Mouse (Mus musculus): ENCODE results near the gene Ugcg. TPM values are rescaled to one million over a fixed set of nuclear protein-coding genes. Genes with fewer than 3 reads are reported as not detected.
A peak's percentile ranks its signal among the peaks of the same experiment; 100 is the strongest.

Gene Ugcg
- polyA plus RNA-seq, 1 experiment from 2014 or later, result 11.9 TPM

DNA sequence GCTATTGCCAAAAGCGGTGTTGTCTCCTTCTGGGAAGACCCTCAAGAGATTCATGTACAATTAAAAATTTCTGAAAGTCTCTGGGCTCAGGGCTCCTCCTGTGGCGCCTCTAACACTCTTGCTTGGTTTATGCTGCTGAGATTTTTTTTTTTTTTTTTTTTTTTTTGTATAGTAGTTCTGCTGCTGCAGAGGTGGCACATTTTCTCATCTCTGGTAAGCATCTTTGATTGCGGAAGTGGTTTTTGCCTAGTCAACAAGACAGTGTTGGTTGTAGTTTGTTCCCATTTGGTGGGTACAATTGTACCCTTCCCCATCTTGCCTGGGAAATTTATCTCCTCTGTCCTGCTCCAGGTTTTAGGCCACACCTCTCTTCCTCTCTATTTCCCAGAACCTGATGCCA, 47.3 kb downstream of the Ugcg start:
- 92% methylated on average over 3 of the region's 3 CpGs for WGBS
- no peak for ATAC-seq (ENCODE audit: low FRiP score, low read depth)

DNA sequence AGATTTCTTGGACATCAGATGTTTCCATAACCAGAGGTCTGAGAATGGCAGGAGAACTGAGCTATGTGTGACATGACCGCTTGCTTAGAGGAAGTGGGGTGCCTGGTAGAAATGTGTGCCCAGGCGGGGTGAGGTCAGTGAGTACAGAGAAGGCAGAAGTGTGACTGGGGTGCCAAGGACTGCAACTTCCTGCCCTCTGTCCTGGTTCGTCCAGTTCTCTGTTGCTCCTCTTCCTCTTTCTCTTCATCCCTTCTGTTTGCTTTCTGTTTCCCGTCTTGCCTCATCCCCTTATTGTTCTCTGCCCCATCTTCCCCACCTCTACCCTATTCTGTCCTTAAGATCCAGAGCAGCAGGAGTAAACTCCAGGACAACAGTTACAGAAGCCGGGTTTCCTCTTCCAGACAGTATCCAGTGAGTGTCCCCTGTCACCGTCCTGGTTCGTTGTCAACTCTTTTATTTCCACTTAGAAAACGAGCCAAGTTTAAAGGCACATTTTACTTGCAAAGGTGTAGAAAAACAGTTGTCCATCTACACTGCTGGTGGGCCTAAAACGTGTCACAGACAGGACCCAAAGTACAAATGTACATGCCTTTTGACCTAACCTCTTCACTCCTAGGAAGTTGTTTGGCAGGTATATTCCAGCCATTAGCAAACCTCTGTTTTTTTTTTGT, 49.7 kb downstream of the Ugcg start:
- no peak for ATAC-seq (ENCODE audit: low FRiP score, low read depth)
- H3K4me3 ChIP-seq, result no peak overlapping the region

More for the DNA sequence above, 47.3 kb downstream of the Ugcg start:
- Histone ChIP-seq H3K4me3 (no peak overlapping the region), H3K9ac (no peak overlapping the region), H3K9me3 (no peaks in the 10 kb centered on the region), H3K27ac (no peak overlapping the region), H3K36me3 (no peaks in the 10 kb centered on the region), H3K27me3 (no peaks in the 10 kb centered on the region), H3K4me2 (replicated peaks) (no peak overlapping the region), H3K4me1 (0 out of 2 replicates have a peak, but pooled peaks cover 4% of the 10 kb centered on the region)

DNA sequence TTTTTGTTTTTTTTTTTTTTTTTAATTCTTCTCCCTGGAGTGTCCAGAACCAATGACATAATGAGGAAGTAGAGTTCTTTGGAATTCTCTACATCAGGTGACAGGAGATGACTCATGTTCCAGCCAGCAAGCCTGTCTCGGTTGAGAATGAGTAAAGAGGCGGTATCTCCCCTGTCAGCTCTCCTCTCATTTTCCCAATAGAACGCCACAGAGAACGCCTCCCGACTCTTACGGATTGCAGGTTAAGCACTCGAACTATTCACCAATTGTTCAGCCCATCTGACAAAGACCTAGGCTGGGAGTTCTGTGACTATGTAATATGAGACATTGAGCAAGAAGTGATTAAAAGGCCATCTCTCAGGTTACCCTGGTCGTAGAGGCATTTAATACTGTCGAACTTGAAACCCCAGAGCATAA, 50.3 kb downstream of the Ugcg start:
- 0 out of 2 replicates have a peak, but pooled peaks cover 4% of the 10 kb centered on the region for H3K4me1 ChIP-seq
- no peak overlapping the region for H3K9ac ChIP-seq
- H3K4me2 ChIP-seq (replicated peaks), result 0 out of 2 replicates have a peak overlapping the region, but pooled peaks have one; percentile 9
- no peaks in the 10 kb centered on the region for H3K9me3 ChIP-seq
- no peaks in the 10 kb centered on the region for H3K36me3 ChIP-seq
- no peak overlapping the region for H3K4me3 ChIP-seq
- H3K27me3 ChIP-seq, result no peaks in the 10 kb centered on the region
- 33% methylated on average over 9 of the region's 9 CpGs for WGBS
- ATAC-seq (ENCODE audit: low FRiP score, low read depth), result no peak
- H3K27ac ChIP-seq, result no peak overlapping the region

More for the DNA sequence above, 49.7 kb downstream of the Ugcg start:
- Histone ChIP-seq H3K9ac (no peak overlapping the region), H3K27ac (no peak overlapping the region), H3K27me3 (no peaks in the 10 kb centered on the region), H3K4me2 (replicated peaks) (no peak overlapping the region), H3K4me1 (0 out of 2 replicates have a peak, but pooled peaks cover 4% of the 10 kb centered on the region), H3K9me3 (no peaks in the 10 kb centered on the region), H3K36me3 (no peaks in the 10 kb centered on the region)
- WGBS, result 74% methylated on average over 9 of the region's 9 CpGs

DNA sequence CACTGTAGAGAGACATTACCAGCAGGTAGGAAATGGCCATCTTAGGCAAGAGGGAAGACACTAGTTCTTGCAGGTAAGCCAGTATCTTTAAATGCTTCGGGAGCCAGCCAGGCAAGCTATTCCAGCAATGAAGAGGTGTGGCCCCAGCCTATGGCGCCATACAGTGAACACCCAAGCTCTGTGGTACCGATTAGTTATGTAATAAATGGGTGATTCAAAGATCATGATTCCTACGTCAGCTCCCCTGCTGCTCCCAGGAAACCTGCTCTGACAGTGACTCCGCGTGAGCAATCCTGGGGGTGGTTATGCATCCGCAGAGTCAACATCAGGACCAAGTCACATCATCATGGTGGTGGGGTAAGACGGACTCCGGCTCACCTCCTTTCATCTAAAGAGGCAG, 51.1 kb downstream of the Ugcg start:
- H3K4me2 ChIP-seq (replicated peaks), result no peak overlapping the region

DNA sequence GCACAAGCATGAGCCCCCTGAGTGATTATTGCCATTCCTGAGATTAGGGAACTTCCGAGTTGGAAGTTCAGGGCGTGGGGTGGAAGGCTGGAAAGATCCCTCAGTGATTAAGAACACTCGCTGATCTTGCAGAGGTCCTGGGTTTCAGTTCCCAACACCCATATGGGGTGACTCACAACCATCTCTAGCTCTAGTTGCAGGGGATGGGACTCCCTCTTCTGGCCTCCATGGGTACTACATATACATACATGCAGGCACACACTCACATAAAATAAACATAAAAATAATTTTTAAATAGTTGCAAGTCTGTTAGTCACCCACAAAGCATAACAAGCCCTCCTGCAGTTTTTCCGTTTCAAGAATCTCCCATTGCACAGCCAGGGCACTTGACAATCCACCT, 52.0 kb downstream of the Ugcg start:
- Histone ChIP-seq H3K27ac (no peak overlapping the region), H3K9me3 (no peaks in the 10 kb centered on the region), H3K4me1 (0 out of 2 replicates have a peak, but pooled peaks cover 4% of the 10 kb centered on the region), H3K36me3 (no peaks in the 10 kb centered on the region), H3K9ac (no peak overlapping the region), H3K4me2 (replicated peaks) (no peak overlapping the region), H3K27me3 (no peaks in the 10 kb centered on the region), H3K4me3 (no peak overlapping the region)
- ATAC-seq (ENCODE audit: low FRiP score, low read depth), result no peak
- WGBS, result 88% methylated on average over 4 of the region's 4 CpGs

More for the DNA sequence above, 51.1 kb downstream of the Ugcg start:
- 0 out of 2 replicates have a peak, but pooled peaks cover 4% of the 10 kb centered on the region for H3K4me1 ChIP-seq
- H3K9me3 ChIP-seq, result no peaks in the 10 kb centered on the region
- no peak overlapping the region for H3K4me3 ChIP-seq
- no peak overlapping the region for H3K27ac ChIP-seq
- 95% methylated on average over 9 of the region's 9 CpGs for WGBS
- no peaks in the 10 kb centered on the region for H3K36me3 ChIP-seq
- no peak overlapping the region for H3K9ac ChIP-seq
- no peaks in the 10 kb centered on the region for H3K27me3 ChIP-seq
- ATAC-seq (ENCODE audit: low FRiP score, low read depth), result no peak

DNA sequence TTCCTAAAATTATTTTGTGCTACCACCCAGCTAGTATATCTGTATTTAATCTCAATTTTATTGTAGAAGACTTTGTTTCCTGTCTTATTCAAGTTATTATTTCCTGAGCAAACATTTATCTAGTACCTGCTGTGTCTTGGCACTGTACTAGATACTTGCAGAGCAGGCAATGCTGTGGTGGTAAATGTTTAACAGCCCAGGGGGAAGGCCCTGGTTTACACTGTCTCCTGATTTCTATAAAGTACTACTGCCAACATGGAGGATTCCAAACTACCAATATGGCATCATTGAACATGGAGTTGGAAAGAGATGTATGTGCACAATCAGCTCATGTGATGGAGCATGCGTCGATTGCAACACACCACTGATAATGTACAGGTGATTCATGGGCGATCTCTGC, 53.2 kb downstream of the Ugcg start:
- Histone ChIP-seq H3K27ac (no peak overlapping the region), H3K36me3 (no peaks in the 10 kb centered on the region), H3K4me3 (no peak overlapping the region), H3K4me1 (0 out of 2 replicates have a peak, but pooled peaks cover 4% of the 10 kb centered on the region), H3K9ac (no peak overlapping the region), H3K9me3 (no peaks in the 10 kb centered on the region), H3K27me3 (no peaks in the 10 kb centered on the region), H3K4me2 (replicated peaks) (no peak overlapping the region)
- 97% methylated on average over 3 of the region's 3 CpGs for WGBS
- no peak for ATAC-seq (ENCODE audit: low FRiP score, low read depth)

DNA sequence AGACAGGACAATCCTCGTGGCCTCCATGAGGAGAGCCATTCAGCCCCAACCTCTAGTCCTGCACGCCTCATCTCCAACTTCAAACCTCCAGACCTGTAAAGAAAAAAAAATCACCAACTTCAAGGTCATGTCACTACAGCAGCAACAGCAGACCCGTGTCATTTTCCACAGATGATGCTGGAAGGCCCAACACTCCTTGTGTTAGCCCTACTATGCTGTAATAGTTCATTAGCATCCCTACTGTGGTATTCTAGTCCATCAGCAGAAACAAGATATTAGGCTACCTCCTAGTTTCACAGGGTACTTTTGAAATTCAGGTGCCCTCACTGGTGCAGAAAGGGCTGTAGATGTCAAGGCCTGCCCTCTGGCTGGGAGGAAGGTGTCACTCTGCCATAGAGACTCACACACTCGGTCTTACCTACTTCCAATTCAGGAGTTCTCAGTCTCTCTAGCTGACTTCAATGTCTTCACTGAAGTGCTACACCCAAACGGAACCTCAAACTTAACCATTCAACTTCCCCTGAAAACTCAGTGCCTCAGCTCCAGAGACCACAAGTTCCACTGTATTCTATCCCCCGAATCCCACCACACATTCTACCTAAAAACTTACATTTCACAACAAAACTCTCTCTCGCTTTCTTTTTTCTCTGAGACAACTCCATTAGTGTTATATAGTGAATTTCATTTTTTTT, 54.9 kb downstream of the Ugcg start:
- 81% methylated on average over 7 of the region's 7 CpGs for WGBS
- H3K4me2 ChIP-seq (replicated peaks), result no peak overlapping the region
- H3K27ac ChIP-seq, result no peak overlapping the region
- H3K27me3 ChIP-seq, result no peaks in the 10 kb centered on the region
- no peak for ATAC-seq (ENCODE audit: low FRiP score, low read depth)
- H3K9ac ChIP-seq, result no peak overlapping the region
- no peak overlapping the region for H3K4me3 ChIP-seq
- H3K4me1 ChIP-seq, result 0 out of 2 replicates have a peak, but pooled peaks cover 4% of the 10 kb centered on the region
- no peaks in the 10 kb centered on the region for H3K9me3 ChIP-seq
- H3K36me3 ChIP-seq, result no peaks in the 10 kb centered on the region

DNA sequence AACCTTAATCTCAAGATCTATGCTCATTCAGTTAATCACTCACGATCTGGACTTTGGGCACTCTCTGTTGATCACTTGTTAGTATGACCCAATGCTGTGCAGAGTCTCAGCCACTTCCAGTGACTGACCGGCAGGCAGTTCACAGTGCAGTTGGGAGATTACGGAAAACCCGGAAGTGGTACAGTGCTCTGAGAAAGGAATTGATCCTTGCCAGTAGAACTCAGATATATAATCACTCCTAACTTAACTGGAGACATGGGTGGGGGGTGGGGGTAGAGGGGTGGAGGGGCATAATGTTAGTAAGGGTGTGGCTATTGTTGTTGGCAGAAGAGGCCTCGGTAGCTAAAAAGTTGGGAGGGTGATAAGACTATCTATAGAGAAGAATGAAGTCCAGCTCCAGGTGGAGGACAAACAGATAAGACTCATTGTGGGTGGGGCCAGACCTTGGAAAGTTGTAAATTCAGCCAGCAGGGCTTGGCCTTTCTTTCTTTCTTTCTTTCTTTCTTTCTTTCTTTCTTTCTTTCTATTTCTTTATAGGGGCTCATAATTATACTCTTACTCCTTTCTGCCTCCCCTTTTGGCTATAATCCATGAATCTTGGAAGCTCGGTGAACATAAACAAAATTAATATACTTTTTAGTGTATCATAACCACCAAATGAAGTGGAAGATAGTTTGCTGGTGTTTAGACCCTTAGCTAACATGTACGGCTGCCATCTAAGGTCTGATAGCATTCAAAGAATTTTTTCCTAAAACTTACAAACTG, 55.9 kb downstream of the Ugcg start:
- WGBS, result 82% methylated on average over 7 of the region's 7 CpGs
- no peaks in the 10 kb centered on the region for H3K36me3 ChIP-seq

DNA sequence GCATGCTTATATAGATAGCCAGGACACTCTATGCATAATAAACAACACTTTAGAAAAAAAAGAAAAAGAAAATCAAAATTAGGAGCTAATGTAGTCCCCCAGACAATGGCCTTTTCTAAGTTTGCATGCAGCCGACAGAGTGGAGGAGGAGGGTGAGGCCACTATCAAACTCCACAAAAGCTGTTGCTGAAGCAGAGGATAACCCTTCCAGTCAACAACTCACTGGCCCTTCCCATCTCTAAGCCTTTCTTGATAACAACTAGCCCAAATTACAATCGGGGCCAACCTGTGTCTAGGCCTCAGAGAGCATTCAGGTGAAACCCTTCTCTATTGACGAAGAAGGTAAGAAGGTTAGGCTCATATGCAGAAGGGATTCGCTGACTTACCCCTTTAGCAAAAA, 56.7 kb downstream of the Ugcg start:
- Histone ChIP-seq H3K27me3 (no peaks in the 10 kb centered on the region), H3K9ac (no peak overlapping the region), H3K27ac (no peak overlapping the region), H3K4me2 (replicated peaks) (no peak overlapping the region), H3K4me1 (no peaks in the 10 kb centered on the region), H3K9me3 (no peaks in the 10 kb centered on the region), H3K4me3 (no peak overlapping the region), H3K36me3 (no peaks in the 10 kb centered on the region)
- 92% methylated on average over 4 of the region's 4 CpGs for WGBS
- no peak for ATAC-seq (ENCODE audit: low FRiP score, low read depth)

More for the DNA sequence above, 55.9 kb downstream of the Ugcg start:
- no peaks in the 10 kb centered on the region for H3K27me3 ChIP-seq
- H3K4me1 ChIP-seq, result no peaks in the 10 kb centered on the region
- H3K27ac ChIP-seq, result no peak overlapping the region
- ATAC-seq (ENCODE audit: low FRiP score, low read depth), result no peak
- no peak overlapping the region for H3K9ac ChIP-seq
- no peak overlapping the region for H3K4me2 ChIP-seq (replicated peaks)
- H3K4me3 ChIP-seq, result no peak overlapping the region
- H3K9me3 ChIP-seq, result no peaks in the 10 kb centered on the region

DNA sequence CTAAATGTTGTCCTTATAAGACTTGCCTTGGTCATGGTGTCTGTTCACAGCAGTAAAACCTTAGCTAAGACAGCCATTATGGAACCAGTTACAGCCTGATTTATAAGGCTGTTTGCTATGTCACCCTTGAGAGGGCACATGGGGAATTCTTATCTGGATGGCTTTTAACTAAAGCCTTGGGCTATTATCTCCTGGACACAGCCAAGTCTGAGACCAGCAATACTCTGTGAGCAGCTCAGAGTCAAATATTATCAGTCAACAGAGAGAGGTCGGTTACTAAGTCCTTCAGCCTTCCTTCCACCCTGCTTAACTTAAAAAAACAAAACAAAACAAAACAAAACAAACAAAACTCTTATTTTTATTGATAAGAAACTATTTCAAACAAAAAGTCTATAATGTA, 58.5 kb downstream of the Ugcg start:
- Histone ChIP-seq H3K4me3 (no peak overlapping the region), H3K9me3 (no peaks in the 10 kb centered on the region), H3K36me3 (no peaks in the 10 kb centered on the region), H3K4me1 (no peaks in the 10 kb centered on the region), H3K27me3 (no peaks in the 10 kb centered on the region), H3K27ac (no peak overlapping the region), H3K9ac (no peak overlapping the region), H3K4me2 (replicated peaks) (no peak overlapping the region)
- WGBS, result 76% methylated on average over 1 of the region's 1 CpGs
- no peak for ATAC-seq (ENCODE audit: low FRiP score, low read depth)

DNA sequence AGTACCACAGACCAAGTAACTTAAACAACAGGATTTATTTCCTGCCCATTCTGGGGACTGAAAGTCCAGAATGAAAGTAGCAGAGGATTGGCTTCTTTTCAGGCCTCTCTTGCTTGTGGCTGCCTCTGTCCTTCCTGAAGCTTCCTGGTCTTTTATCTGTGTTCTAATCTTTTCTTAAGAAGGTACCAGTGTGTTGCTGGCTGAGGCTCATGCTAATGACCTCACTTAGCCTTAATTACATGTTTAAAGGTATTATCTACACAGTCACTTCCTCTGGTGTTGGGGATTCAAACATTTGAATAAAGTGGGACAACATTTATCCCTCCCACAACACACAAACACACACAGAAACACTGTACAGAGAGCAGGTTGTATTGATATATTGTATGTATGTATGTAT, 59.0 kb downstream of the Ugcg start:
- Histone ChIP-seq H3K4me2 (replicated peaks) (no peak overlapping the region), H3K9ac (no peak overlapping the region), H3K4me1 (no peaks in the 10 kb centered on the region), H3K27ac (no peak overlapping the region), H3K9me3 (no peaks in the 10 kb centered on the region), H3K4me3 (no peak overlapping the region), H3K27me3 (no peaks in the 10 kb centered on the region), H3K36me3 (no peaks in the 10 kb centered on the region)
- ATAC-seq (ENCODE audit: low FRiP score, low read depth), result no peak

DNA sequence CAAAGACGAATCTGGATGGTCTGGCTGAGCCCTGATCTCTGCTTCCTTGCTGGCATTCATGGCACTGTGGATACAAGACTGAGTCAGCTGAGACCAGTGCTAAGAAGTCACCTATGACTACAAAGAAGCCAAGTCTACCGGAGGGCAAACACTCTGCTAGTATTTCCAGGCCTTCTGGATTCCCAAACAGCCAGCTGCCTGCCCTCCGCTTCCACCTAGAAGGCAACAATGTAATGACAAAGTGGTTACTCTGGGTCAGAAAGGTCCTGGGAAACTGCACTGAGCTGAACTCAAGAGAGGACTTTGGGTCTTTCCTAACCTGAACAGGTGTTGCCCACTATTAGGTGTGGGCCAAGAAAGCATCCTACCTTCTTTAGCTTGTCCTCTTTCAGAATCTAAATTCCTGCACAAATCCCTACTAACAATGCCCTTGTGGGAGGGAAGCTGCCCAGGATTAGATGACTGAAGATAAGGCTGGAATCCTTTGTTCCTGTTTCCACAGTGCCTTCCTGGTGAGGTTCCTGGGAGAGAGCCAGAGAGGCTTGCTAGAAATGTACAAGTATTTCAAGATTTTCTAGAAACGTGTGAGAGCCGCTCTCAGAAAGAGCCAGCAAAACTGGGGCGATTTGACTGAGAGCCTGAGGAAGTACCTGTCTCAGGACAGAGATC, 63.5 kb downstream of the Ugcg start:
- no peak overlapping the region for H3K4me2 ChIP-seq (replicated peaks)
- H3K36me3 ChIP-seq, result no peaks in the 10 kb centered on the region
- H3K4me1 ChIP-seq, result no peaks in the 10 kb centered on the region
- no peaks in the 10 kb centered on the region for H3K27me3 ChIP-seq
- H3K4me3 ChIP-seq, result no peak overlapping the region
- H3K27ac ChIP-seq, result no peak overlapping the region
- no peak for ATAC-seq (ENCODE audit: low FRiP score, low read depth)
- no peak overlapping the region for H3K9ac ChIP-seq
- 83% methylated on average over 6 of the region's 6 CpGs for WGBS
- H3K9me3 ChIP-seq, result no peaks in the 10 kb centered on the region
